Mouse (Mus musculus) stomach, adult 2 months (tissue): Measurements from ENCODE around the gene Rnf187. TPM values are rescaled to one million over a fixed set of nuclear protein-coding genes. Genes with fewer than 3 reads are reported as not detected.

ENCODE experiments used
- polyA plus RNA-seq: library from polyadenylated mRNA; depleted of rRNA; stranded (reverse); fragments of >200 nt; gene quantifications from 2 replicates; pipeline ENCODE4 v1.2.3, GENCODE M21; 2012; rRNA removed

Rnf187 gene
- polyA plus RNA-seq = 102 and 188 TPM in 2 replicates

DNA sequence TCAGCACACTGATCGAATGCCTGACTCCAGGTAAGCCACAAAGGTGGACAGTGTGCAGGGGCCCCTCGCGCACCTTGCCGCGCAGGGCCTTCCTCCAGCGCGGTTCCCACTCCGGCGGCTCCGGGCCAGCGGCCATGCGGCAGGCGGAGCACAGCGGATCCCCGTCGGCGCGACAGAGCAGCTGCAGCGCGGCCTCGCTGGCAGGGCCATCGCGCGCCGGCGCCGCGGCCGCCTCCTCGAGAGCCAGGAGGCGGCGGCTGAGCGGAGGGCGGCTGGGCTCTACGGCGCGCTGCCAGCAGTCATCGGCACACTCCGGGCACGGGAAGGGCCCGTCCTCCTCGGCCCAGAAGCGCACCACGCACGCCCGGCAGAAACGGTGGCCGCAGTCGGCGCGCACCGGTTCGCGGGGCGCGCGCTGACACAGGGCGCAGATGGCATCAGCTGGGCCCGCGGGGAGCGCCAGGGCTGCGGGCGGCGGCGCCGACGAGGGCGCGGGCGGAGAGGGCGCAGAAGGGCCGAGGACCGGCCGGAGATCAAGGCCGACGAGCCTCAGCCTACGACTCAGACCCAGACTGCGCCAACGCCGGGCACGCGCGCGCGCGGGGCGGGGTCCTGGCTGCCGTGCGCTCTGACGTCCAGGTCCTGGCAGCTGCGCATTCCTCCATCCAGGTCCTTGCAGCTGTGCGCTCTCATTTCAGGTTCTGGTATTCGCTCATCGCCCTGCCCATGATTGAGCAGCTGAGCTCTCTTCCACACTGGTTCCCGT lies at the start of gene Rnf187:
TSS of gene Rnf187 (minus strand) at position 595 of the 766 bp plus-strand sequence.

DNA sequence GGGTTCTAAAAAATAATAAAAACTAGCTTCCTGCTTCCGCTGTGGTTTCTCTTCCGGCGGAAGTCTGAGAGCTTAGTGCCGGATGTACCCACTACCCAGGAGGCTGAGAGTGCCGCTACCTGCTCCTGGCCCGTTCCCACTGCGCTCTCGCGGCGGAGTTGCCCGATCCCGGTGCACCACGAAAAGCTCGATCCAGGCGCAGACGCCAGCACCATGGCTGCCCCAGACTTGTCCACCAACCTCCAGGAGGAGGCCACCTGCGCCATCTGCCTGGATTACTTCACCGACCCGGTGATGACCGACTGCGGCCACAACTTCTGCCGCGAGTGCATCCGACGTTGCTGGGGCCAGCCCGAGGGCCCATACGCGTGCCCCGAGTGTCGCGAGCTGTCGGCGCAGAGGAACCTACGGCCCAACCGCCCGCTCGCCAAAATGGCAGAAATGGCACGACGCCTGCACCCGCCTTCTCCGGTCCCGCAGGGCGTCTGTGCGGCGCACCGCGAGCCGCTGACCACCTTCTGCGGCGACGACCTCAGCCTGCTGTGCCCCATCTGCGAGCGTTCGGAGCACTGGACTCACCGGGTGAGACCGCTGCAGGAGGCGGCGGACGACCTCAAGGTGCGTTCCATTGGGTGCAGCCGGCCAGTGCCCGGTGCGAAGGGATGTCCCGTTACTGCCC lies 39.5 kb upstream of the Rnf187 start, which contains the start of gene Trim11:
TSS of gene Trim11 (plus strand) at position 67 of the 679 bp plus-strand sequence.

GRCm38 (mm10) chr11:58954420-58955142 lies 15.9 kb upstream of the Rnf187 start, which contains the start of the genes Hist3h2a and Trim17:
Gene Hist3h2a, plus strand, starts transcription at chr11:58954685.
Gene Trim17, plus strand, starts transcription at chr11:58954685.

GRCm38 (mm10) chr11:58948542-58949479 lies 10.1 kb upstream of the Rnf187 start, which contains the start of gene Hist3h2ba:
Gene Hist3h2ba, plus strand, starts transcription at chr11:58948920.

GRCm38 (mm10) chr11:58917745-58918366 lies 20.9 kb downstream of the Rnf187 start, which contains the start of gene Btnl10:
Gene Btnl10, plus strand, starts transcription at chr11:58917908.

GRCm38 (mm10) chr11:58903511-58904409 lies 35.0 kb downstream of the Rnf187 start, which contains the start of gene Zfp39:
Gene Zfp39, minus strand, starts transcription at chr11:58904225.

Other genes with a start within 250 kb of the Rnf187 start
- gene Olfr319, start 239.8 kb downstream of the Rnf187 start, polyA plus RNA-seq = not detected in 2 replicates
- gene Olfr318, start 214.9 kb downstream of the Rnf187 start, polyA plus RNA-seq = not detected in 2 replicates
- not detected in 2 replicates for gene Olfr317, start 199.7 kb downstream of the Rnf187 start, polyA plus RNA-seq
- gene Olfr316, start 186.2 kb downstream of the Rnf187 start, polyA plus RNA-seq = not detected in 2 replicates
- gene Olfr315, start 165.7 kb downstream of the Rnf187 start, polyA plus RNA-seq = not detected in 2 replicates
- gene Olfr314, start 156.0 kb downstream of the Rnf187 start, polyA plus RNA-seq = not detected in 2 replicates
- gene Fam183b, start 137.0 kb downstream of the Rnf187 start, polyA plus RNA-seq = 0.26 and 0.61 TPM in 2 replicates
- gene Olfr313, start 123.9 kb downstream of the Rnf187 start, polyA plus RNA-seq = not detected in 2 replicates
- gene Olfr312, start 109.7 kb downstream of the Rnf187 start, polyA plus RNA-seq = not detected in 2 replicates
- gene Olfr311, start 99.7 kb downstream of the Rnf187 start, polyA plus RNA-seq = not detected in 2 replicates
- gene Gm12258, start 91.8 kb downstream of the Rnf187 start, polyA plus RNA-seq = 0.38 and 0.61 TPM in 2 replicates
- gene 2810021J22Rik, start 71.7 kb downstream of the Rnf187 start, polyA plus RNA-seq = 1.1 and 1.4 TPM in 2 replicates
- gene Zfp39, start 34.7 kb downstream of the Rnf187 start, polyA plus RNA-seq = 0.11 and 0.12 TPM in 2 replicates
- not detected in 2 replicates for gene Btnl10, start 21.0 kb downstream of the Rnf187 start, polyA plus RNA-seq
- gene Hist3h2ba, start 10.0 kb upstream of the Rnf187 start, polyA plus RNA-seq = 1.8 and 3.1 TPM in 2 replicates
- gene Hist3h2a, start 15.8 kb upstream of the Rnf187 start, polyA plus RNA-seq = 7.0 and 8.4 TPM in 2 replicates
- 0.05 and 0.08 TPM in 2 replicates for gene Trim17, start 15.8 kb upstream of the Rnf187 start, polyA plus RNA-seq
- 15.6 and 16.0 TPM in 2 replicates for gene Trim11, start 39.2 kb upstream of the Rnf187 start, polyA plus RNA-seq
- gene Obscn, start 197.5 kb upstream of the Rnf187 start, polyA plus RNA-seq = 2.6 and 4.2 TPM in 2 replicates
- gene Iba57, start 224.8 kb upstream of the Rnf187 start, polyA plus RNA-seq = 4.4 and 5.0 TPM in 2 replicates
- gene Gjc2, start 244.3 kb upstream of the Rnf187 start, polyA plus RNA-seq = 3.6 and 5.7 TPM in 2 replicates